Mouse (Mus musculus) frontal cortex, postnatal 25 days (tissue): ENCODE data around the gene Nup188.

Experiments
- DNase-seq, 2 experiments: peaks; one replicate each; pipeline ENCODE4 v3.0.0; 2022; ENCODE audit warnings: low spot score in 2 of 2

Nup188 gene

GRCm38 (mm10) chr2:30384814-30385213, 98.6 kb downstream of the Nup188 start:
- DNase-seq: no peak

DNA sequence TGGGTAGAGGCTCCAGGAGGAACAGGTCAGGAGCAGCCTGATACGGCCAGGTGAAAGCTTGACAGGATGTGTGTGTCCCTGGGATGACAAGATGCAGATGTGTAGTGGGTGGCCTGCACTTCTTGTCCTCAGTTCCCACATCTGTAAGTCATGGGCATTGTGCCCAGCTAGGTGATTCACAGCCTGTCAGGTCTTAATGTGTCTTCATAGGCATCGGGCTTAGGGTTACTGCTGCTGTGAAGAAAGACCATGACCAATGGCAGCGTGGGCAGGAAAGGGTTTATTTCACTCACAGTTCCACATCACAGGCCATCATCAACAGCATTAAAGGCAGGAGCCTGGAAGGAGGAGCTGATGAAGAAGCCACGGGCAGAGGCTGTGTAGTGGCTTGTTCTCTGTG, 99.4 kb downstream of the Nup188 start:
- no peak for DNase-seq

GRCm38 (mm10) chr2:30386913-30387312, 100.7 kb downstream of the Nup188 start:
- no peak for DNase-seq

GRCm38 (mm10) chr2:30389000-30389399, 102.8 kb downstream of the Nup188 start:
- no peak for DNase-seq

DNA sequence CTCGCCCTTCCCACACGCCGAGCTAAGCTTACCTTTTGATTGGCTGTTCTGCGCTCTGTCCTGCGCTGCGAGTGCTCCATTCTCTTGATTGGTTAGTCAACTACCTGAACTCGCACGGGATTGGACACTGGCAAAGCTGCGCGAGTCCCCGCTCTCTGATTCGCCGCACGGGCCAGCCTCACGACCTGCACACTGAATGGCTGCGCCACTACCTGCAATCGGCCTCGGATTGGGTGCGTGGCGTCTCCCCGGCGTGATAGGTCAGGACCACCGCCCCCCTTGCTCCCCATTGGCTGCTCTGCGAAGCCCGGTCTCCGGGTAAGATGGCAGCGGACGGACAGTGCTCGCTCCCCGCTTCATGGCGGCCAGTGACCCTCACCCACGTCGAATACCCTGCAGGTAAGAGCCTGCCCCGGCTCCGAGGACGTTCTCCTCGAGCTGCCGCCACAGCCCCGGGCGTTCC, 105.9 kb downstream of the Nup188 start, which contains the start of gene Dolpp1:
Gene Dolpp1, plus strand, starts transcription at position 141 of the 463 bp plus-strand sequence.
- peak; percentile 95 to 98 for DNase-seq

DNA sequence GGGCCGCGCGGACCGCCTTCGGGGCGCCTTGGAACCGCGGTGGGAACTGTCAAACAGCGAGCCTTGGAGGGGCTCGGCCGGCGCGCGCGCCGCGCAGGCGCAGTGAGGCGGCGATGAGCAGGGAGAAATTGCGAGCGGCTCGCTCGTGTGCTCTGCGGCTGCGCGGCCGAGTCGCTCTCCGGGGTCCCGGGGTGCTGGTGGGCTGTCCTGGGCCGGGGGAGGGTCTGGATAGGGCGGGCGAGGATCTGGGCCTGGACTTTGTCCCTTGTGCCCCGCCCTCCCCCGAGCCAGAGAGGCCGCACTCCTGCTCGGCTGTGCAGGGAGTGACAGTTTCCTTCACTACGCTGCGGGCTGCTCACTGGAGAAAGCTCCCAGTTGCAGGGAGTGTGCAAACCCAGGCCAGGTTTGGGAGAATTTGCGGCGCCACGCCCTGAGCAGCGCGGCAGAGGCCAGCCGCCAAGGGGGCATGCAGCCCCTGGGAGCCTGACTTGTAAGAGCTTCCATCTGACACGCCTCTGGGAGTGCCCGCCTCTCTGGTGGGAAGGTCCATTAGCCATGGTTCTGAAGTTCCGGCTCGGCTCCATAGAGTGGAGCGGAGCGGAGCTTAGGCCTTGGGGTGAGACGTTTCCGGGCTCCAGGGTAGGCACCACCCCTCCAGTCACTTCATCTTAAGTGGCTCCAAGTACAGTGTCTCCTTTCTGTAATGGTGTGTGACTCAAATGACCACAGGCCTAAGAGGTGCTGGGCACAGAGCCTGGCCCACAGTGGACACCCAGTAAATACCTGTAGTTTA, 106.6 kb downstream of the Nup188 start:
- peak; percentile 34 to 54 for DNase-seq

GRCm38 (mm10) chr2:30393370-30393656, 107.1 kb downstream of the Nup188 start:
- DNase-seq: no peak
